In genomic region chr11:48872695-48873300, GRCm38 (mm10) we compare ENCODE assay signal across 9 mouse cellular contexts. TPM values are rescaled to one million over a fixed set of nuclear protein-coding genes. Genes with fewer than 3 reads are reported as not detected.
DNase-seq lines count a peak whose midpoint lies in the region; ATAC-seq and TF ChIP-seq lines count a peak whose summit lies in the region.
"Had no signal": no experiment of that assay in that cellular context is flagged by ENCODE, and none has a peak within 500 bp of the region (broad histone marks: within the 10 kb centered on the region; RNA-seq: fewer than 3 reads in every experiment).

No protein-coding gene starts in this region.

- H3K36me3 ChIP-seq in heart, embryonic 13.5 days = no peaks in the 10 kb centered on the region
- 0 out of 2 replicates have a peak, but pooled peaks cover 2% of the 10 kb centered on the region for H3K36me3 ChIP-seq in spleen, adult 2 months (ENCODE audit: control insufficient read depth, insufficient read depth, low read length)
- no peaks in the 10 kb centered on the region for H3K36me3 ChIP-seq in limb, embryonic 15.5 days
- no peaks in the 10 kb centered on the region for H3K36me3 ChIP-seq in stomach, postnatal 0 days (ENCODE audit: control insufficient read depth, insufficient read depth, low read length)
- H3K36me3 ChIP-seq: hindbrain, embryonic 12.5 days had no signal

- peaks cover 47% of the 10 kb centered on the region for H3K4me1 ChIP-seq in heart, embryonic 13.5 days
- peaks cover 7% of the 10 kb centered on the region; the same call in 1 of the 2 replicates for H3K4me1 ChIP-seq in spleen, adult 2 months (ENCODE audit: control insufficient read depth, insufficient read depth, insufficient read length)
- peaks cover 20% of the 10 kb centered on the region for H3K4me1 ChIP-seq in limb, embryonic 15.5 days
- H3K4me1 ChIP-seq in stomach, postnatal 0 days (replicated peaks; ENCODE audit: control insufficient read depth, insufficient read depth) = peaks cover 6% of the 10 kb centered on the region; the same call in 1 of the 2 replicates

- no peak for TF ChIP-seq EP300 in stomach, postnatal 0 days (optimal IDR thresholded peaks at IDR 0.05)

- peaks cover 4% of the 10 kb centered on the region; the same call in 1 of the 2 replicates for H3K27me3 ChIP-seq in heart, embryonic 13.5 days (replicated peaks)
- no peaks in the 10 kb centered on the region for H3K27me3 ChIP-seq in spleen, adult 2 months (ENCODE audit: control insufficient read depth, insufficient read depth, low read length)
- H3K27me3 ChIP-seq in limb, embryonic 15.5 days = no peaks in the 10 kb centered on the region
- no peaks in the 10 kb centered on the region for H3K27me3 ChIP-seq in stomach, postnatal 0 days (ENCODE audit: control insufficient read depth, insufficient read depth, low read length)

- no peaks in the 10 kb centered on the region for H3K9me3 ChIP-seq in heart, embryonic 13.5 days
- H3K9me3 ChIP-seq in limb, embryonic 15.5 days = no peaks in the 10 kb centered on the region
- H3K9me3 ChIP-seq in stomach, postnatal 0 days (ENCODE audit: control insufficient read depth, low read length) = no peaks in the 10 kb centered on the region
- H3K9me3 ChIP-seq: hindbrain, embryonic 12.5 days had no signal

- no peak for ATAC-seq in heart, embryonic 13.5 days (ENCODE audit: extremely low read depth, insufficient number of reproducible peaks, low FRiP score, low TSS enrichment)
- ATAC-seq in limb, embryonic 15.5 days (ENCODE audit: insufficient number of reproducible peaks, low FRiP score, low TSS enrichment, low read depth) = no peak
- peak; percentile 69 for ATAC-seq in stomach, postnatal 0 days (ENCODE audit: low FRiP score, low TSS enrichment)

- peak overlapping the region; percentile 86 for H3K9ac ChIP-seq in heart, embryonic 13.5 days
- H3K9ac ChIP-seq in limb, embryonic 15.5 days = no peak overlapping the region
- H3K9ac ChIP-seq in stomach, postnatal 0 days (ENCODE audit: low read length) = peak overlapping the region; percentile 77
- H3K9ac ChIP-seq: hindbrain, embryonic 12.5 days had no signal

- TF ChIP-seq POLR2A in spleen, adult 2 months (IDR thresholded peaks at IDR 0.05; ENCODE audit: low read depth, low read length) = no peak

- 80% methylated on average over 7 of the region's 7 CpGs for WGBS in heart, embryonic 13.5 days
- 67% methylated on average over 7 of the region's 7 CpGs for WGBS in spleen, adult 2 months
- WGBS in limb, embryonic 15.5 days = 85% methylated on average over 7 of the region's 7 CpGs
- 60% methylated on average over 7 of the region's 7 CpGs for WGBS in stomach, postnatal 0 days

- no peak for DNase-seq in heart, adult 9 months (ENCODE audit: low spot score in 2 of 2)
- DNase-seq in spleen, adult 2 months (ENCODE audit: low read depth in 1 of 2, low spot score in 2 of 2) = no peak
- DNase-seq in spleen, postnatal 10 days (ENCODE audit: low spot score in 2 of 2) = no peak
- DNase-seq in stomach, postnatal 0 days (ENCODE audit: low spot score) = peak; percentile 35
- no peak for DNase-seq in layer of hippocampus, postnatal 14 days (ENCODE audit: low spot score in 2 of 2)
- no peak for DNase-seq in gastrocnemius, postnatal 4 days (ENCODE audit: low spot score in 2 of 2)

- peak overlapping the region; percentile 64; the same call in 1 of the 2 replicates for H3K4me3 ChIP-seq in heart, embryonic 13.5 days
- no peak overlapping the region for H3K4me3 ChIP-seq in spleen, adult 2 months (ENCODE audit: extremely low read depth, insufficient read depth, insufficient read length)
- H3K4me3 ChIP-seq in limb, embryonic 15.5 days = no peak overlapping the region
- no peak overlapping the region for H3K4me3 ChIP-seq in stomach, postnatal 0 days (ENCODE audit: low read depth, low read length)
- H3K4me3 ChIP-seq: hindbrain, embryonic 12.5 days had no signal

- peak overlapping the region; percentile 91 for H3K4me2 ChIP-seq in heart, embryonic 13.5 days
- no peak overlapping the region; the same call in 1 of the 2 replicates for H3K4me2 ChIP-seq in limb, embryonic 15.5 days
- peak overlapping the region; percentile 76 for H3K4me2 ChIP-seq in stomach, postnatal 0 days (replicated peaks; ENCODE audit: low read depth)

- no peak for TF ChIP-seq CTCF in spleen, adult 2 months (IDR thresholded peaks at IDR 0.05; ENCODE audit: extremely low read depth, insufficient read depth, insufficient read length, insufficient replicate concordance)
- TF ChIP-seq CTCF in stomach, postnatal 0 days (IDR thresholded peaks at IDR 0.05; ENCODE audit: low read depth) = no peak

- peak overlapping the region; percentile 84 for H3K27ac ChIP-seq in heart, embryonic 13.5 days (replicated peaks)
- H3K27ac ChIP-seq in spleen, adult 2 months (ENCODE audit: insufficient read depth, low read length) = peak overlapping the region; percentile 97
- H3K27ac ChIP-seq in limb, embryonic 15.5 days = 0 out of 2 replicates have a peak overlapping the region, but pooled peaks have one; percentile 6
- peak overlapping the region; percentile 90 for H3K27ac ChIP-seq in stomach, postnatal 0 days (replicated peaks)
- H3K27ac ChIP-seq: hindbrain, embryonic 12.5 days had no signal

RNA-seq across cellular contexts. Expression of gene Irgm1, which starts 1.3 kb away (rescaled TPM):
- polyA plus RNA-seq in heart, embryonic 13.5 days (2015; fragmentation: Nextera tagmentation; extraction: Ambion mirVana) = 8.4 and 10.6 TPM in 2 replicates
- 10.6 and 13.0 TPM in 2 replicates for polyA plus RNA-seq in spleen, adult 2 months (2012; rRNA removed)
- polyA plus RNA-seq in limb, embryonic 15.5 days (2015; fragmentation: Nextera tagmentation; extraction: Ambion mirVana) = 7.1 and 7.3 TPM in 2 replicates
- polyA plus RNA-seq in stomach, postnatal 0 days (2015; fragmentation: Nextera tagmentation; extraction: Ambion mirVana) = 12.8 and 14.4 TPM in 2 replicates
- 1 to 10 TPM; 4.2 to 5.2 TPM for total RNA-seq in layer of hippocampus, postnatal 14 days (2021)
- 1 to 10 TPM; 7.9 to 8.0 TPM for total RNA-seq in gastrocnemius, postnatal 4 days (2021)

RNA-seq across cellular contexts. Expression of gene Gm5431, which starts 29.2 kb away (rescaled TPM):
- polyA plus RNA-seq in heart, embryonic 13.5 days (2015; fragmentation: Nextera tagmentation; extraction: Ambion mirVana) = 0.17 and 0.22 TPM in 2 replicates
- polyA plus RNA-seq in spleen, adult 2 months (2012; rRNA removed) = 0.36 and 0.37 TPM in 2 replicates
- polyA plus RNA-seq in limb, embryonic 15.5 days (2015; fragmentation: Nextera tagmentation; extraction: Ambion mirVana) = 0.33 and 0.36 TPM in 2 replicates
- 0.22 and 0.33 TPM in 2 replicates for polyA plus RNA-seq in stomach, postnatal 0 days (2015; fragmentation: Nextera tagmentation; extraction: Ambion mirVana)
- total RNA-seq in layer of hippocampus, postnatal 14 days (2021) = under 1 TPM; 0.39 to 0.41 TPM
- total RNA-seq in gastrocnemius, postnatal 4 days (2021) = under 1 TPM; 0.44 to 0.59 TPM
- polyA plus RNA-seq: hindbrain, embryonic 12.5 days had no signal

RNA-seq across cellular contexts. Expression of gene Gm12184, which starts 46.3 kb away (rescaled TPM):
- 0.53 and 1.2 TPM in 2 replicates for polyA plus RNA-seq in heart, embryonic 13.5 days (2015; fragmentation: Nextera tagmentation; extraction: Ambion mirVana)
- 3.9 and 6.1 TPM in 2 replicates for polyA plus RNA-seq in spleen, adult 2 months (2012; rRNA removed)
- 2.0 and 3.0 TPM in 2 replicates for polyA plus RNA-seq in limb, embryonic 15.5 days (2015; fragmentation: Nextera tagmentation; extraction: Ambion mirVana)
- polyA plus RNA-seq in stomach, postnatal 0 days (2015; fragmentation: Nextera tagmentation; extraction: Ambion mirVana) = 5.0 and 7.3 TPM in 2 replicates
- total RNA-seq in layer of hippocampus, postnatal 14 days (2021) = 1 to 10 TPM; 1.4 to 1.9 TPM
- 1 to 10 TPM; 1.9 to 4.9 TPM for total RNA-seq in gastrocnemius, postnatal 4 days (2021)

RNA-seq across cellular contexts. Expression of gene Trim7, which starts 46.9 kb away (rescaled TPM):
- 0.56 and 0.88 TPM in 2 replicates for polyA plus RNA-seq in heart, embryonic 13.5 days (2015; fragmentation: Nextera tagmentation; extraction: Ambion mirVana)
- 53.6 and 63.6 TPM in 2 replicates for polyA plus RNA-seq in spleen, adult 2 months (2012; rRNA removed)
- 2.0 and 2.8 TPM in 2 replicates for polyA plus RNA-seq in limb, embryonic 15.5 days (2015; fragmentation: Nextera tagmentation; extraction: Ambion mirVana)
- polyA plus RNA-seq in stomach, postnatal 0 days (2015; fragmentation: Nextera tagmentation; extraction: Ambion mirVana) = 3.0 and 3.4 TPM in 2 replicates
- 1 to 10 TPM; 2.4 to 3.3 TPM for total RNA-seq in layer of hippocampus, postnatal 14 days (2021)
- total RNA-seq in gastrocnemius, postnatal 4 days (2021) = 10 to 100 TPM; 46.3 to 63.6 TPM

RNA-seq across cellular contexts. Expression of gene Trim41, which starts 55.6 kb away (rescaled TPM):
- polyA plus RNA-seq in heart, embryonic 13.5 days (2015; fragmentation: Nextera tagmentation; extraction: Ambion mirVana) = 3.2 TPM in 2 replicates
- polyA plus RNA-seq in spleen, adult 2 months (2012; rRNA removed) = 24.4 and 24.7 TPM in 2 replicates
- polyA plus RNA-seq in limb, embryonic 15.5 days (2015; fragmentation: Nextera tagmentation; extraction: Ambion mirVana) = 5.6 and 7.8 TPM in 2 replicates
- 3.6 and 4.0 TPM in 2 replicates for polyA plus RNA-seq in stomach, postnatal 0 days (2015; fragmentation: Nextera tagmentation; extraction: Ambion mirVana)
- total RNA-seq in layer of hippocampus, postnatal 14 days (2021) = 10 to 100 TPM; 47.1 to 48.6 TPM
- 10 to 100 TPM; 26.4 to 30.1 TPM for total RNA-seq in gastrocnemius, postnatal 4 days (2021)

Comparison
In these comparisons a context has a peak if more than half of its experiments do, and no peak if none do; other contexts are left out.
1. H3K27ac ChIP-seq: peak in every context shown above with its lines; median percentile 97 in spleen, adult 2 months; 90 in stomach, postnatal 0 days; 84 in heart, embryonic 13.5 days; 6 in limb, embryonic 15.5 days.